In genomic region chr6:124813933-124814332, GRCm38 (mm10) we compare ENCODE assay signal across 8 mouse cellular contexts. TPM values are rescaled to one million over a fixed set of nuclear protein-coding genes. Genes with fewer than 3 reads are reported as not detected.
DNase-seq lines count a peak whose midpoint lies in the region; ATAC-seq lines count a peak whose summit lies in the region.

Tpi1 (minus strand) TSS chr6:124814296.

- peak within 1 kb of the TSS; percentile 98 for H3K4me3 ChIP-seq in megakaryocyte, embryonic 14.5 days (replicated peaks)

- H3K27me3 ChIP-seq in megakaryocyte, embryonic 14.5 days (replicated peaks) = no peaks in the 10 kb centered on the region

- peaks cover 77% of the 10 kb centered on the region for H3K4me1 ChIP-seq in megakaryocyte, embryonic 14.5 days

- DNase-seq in WW6 (ENCODE audit: low read depth, low spot score) = peak; percentile 81
- peak; percentile 89 for DNase-seq in gastrocnemius, adult 8-10 months (ENCODE audit: low spot score in 2 of 2)
- DNase-seq in hindlimb bud, embryonic 11.5 days (ENCODE audit: extremely low spot score, low read depth, low spot score) = peak; percentile 71
- DNase-seq in left cerebral cortex, adult 8-10 months (ENCODE audit: low spot score in 2 of 2) = peak; percentile 83 to 87
- DNase-seq in right cerebral cortex, postnatal 10 days (ENCODE audit: low spot score in 2 of 2) = peak; percentile 95
- DNase-seq in urinary bladder, postnatal 25 days (ENCODE audit: low spot score) = peak; percentile 85

- peaks cover 80% of the 10 kb centered on the region for H3K36me3 ChIP-seq in megakaryocyte, embryonic 14.5 days (replicated peaks; ENCODE audit: low read length)

- peak; percentile 71 for ATAC-seq in common myeloid progenitor, adult 5-6 weeks (replicated peaks; ENCODE audit: low read depth, poor library complexity, severe bottlenecking)

- no peaks in the 10 kb centered on the region for H3K9me3 ChIP-seq in megakaryocyte, embryonic 14.5 days

RNA-seq across cellular contexts. Expression of gene Tpi1, which starts in this region (rescaled TPM):
- total RNA-seq in common myeloid progenitor, adult 5-6 weeks (2017) = 158 and 197 TPM in 2 replicates
- total RNA-seq in gastrocnemius, adult 8-10 months (2022) = 1,000 to 10,000 TPM; 2,418 to 2,798 (median 2,572) TPM
- 100 to 1,000 TPM; 794 to 847 (median 813) TPM for total RNA-seq in left cerebral cortex, adult 8-10 months (2022)
- polyA plus RNA-seq in megakaryocyte, embryonic 14.5 days (2012; ENCODE audit: insufficient read depth, low replicate concordance) = 74.5 and 552 TPM in 2 replicates

Comparison
In these comparisons a context has a peak if more than half of its experiments do, and no peak if none do; other contexts are left out.
1. Peak in every context shown above with its lines: DNase-seq, ATAC-seq and H3K4me3 ChIP-seq.